ENCODE assay signal across 9 mouse cellular contexts in genomic region chr11:71749671-71750070, GRCm38 (mm10). TPM values are rescaled to one million over a fixed set of nuclear protein-coding genes. Genes with fewer than 3 reads are reported as not detected.
DNase-seq lines count a peak whose midpoint lies in the region; ATAC-seq lines count a peak whose summit lies in the region.
"Had no signal": no experiment of that assay in that cellular context is flagged by ENCODE, and none has a peak within 500 bp of the region (broad histone marks: within the 10 kb centered on the region; RNA-seq: fewer than 3 reads in every experiment).

TSS of gene Wscd1 (plus strand) at chr11:71749920.

- H3K27ac ChIP-seq in heart, embryonic 11.5 days (ENCODE audit: low read depth, low read length), result no peak within 1 kb of the TSS
- no peak within 1 kb of the TSS for H3K27ac ChIP-seq in forebrain, embryonic 11.5 days (ENCODE audit: low read depth, low read length)
- H3K27ac ChIP-seq: macrophage had no signal

- peaks cover 35% of the 10 kb centered on the region for H3K27me3 ChIP-seq in heart, embryonic 11.5 days (ENCODE audit: control insufficient read depth, insufficient read depth, low read length)
- H3K27me3 ChIP-seq in forebrain, embryonic 11.5 days (ENCODE audit: control insufficient read depth, insufficient read depth, low read length), result no peaks in the 10 kb centered on the region

- peak within 1 kb of the TSS; percentile 98 for H3K4me2 ChIP-seq in heart, embryonic 11.5 days
- peak within 1 kb of the TSS; percentile 94 for H3K4me2 ChIP-seq in forebrain, embryonic 11.5 days (ENCODE audit: low read depth, low read length, severe bottlenecking)

- H3K9me3 ChIP-seq in heart, embryonic 11.5 days (replicated peaks; ENCODE audit: control insufficient read depth, low read length), result no peaks in the 10 kb centered on the region
- no peaks in the 10 kb centered on the region for H3K9me3 ChIP-seq in forebrain, embryonic 11.5 days (ENCODE audit: control insufficient read depth, low read length)

- no peaks in the 10 kb centered on the region for H3K36me3 ChIP-seq in heart, embryonic 11.5 days (ENCODE audit: control insufficient read depth, insufficient read depth, low read length)
- no peaks in the 10 kb centered on the region for H3K36me3 ChIP-seq in forebrain, embryonic 11.5 days (ENCODE audit: control insufficient read depth, insufficient read depth, low read length)

- no peak for ATAC-seq in heart, embryonic 11.5 days (replicated peaks; ENCODE audit: insufficient number of reproducible peaks, low FRiP score, low TSS enrichment)
- peak; percentile 14; the same call in 1 of the 2 replicates for ATAC-seq in forebrain, embryonic 11.5 days (replicated peaks; ENCODE audit: low FRiP score)

- H3K9ac ChIP-seq in heart, embryonic 11.5 days (ENCODE audit: low read depth, low read length), result peak within 1 kb of the TSS; percentile 64; the same call in 1 of the 2 replicates
- peak within 1 kb of the TSS; percentile 86 for H3K9ac ChIP-seq in forebrain, embryonic 11.5 days (ENCODE audit: low read length)

- peak within 1 kb of the TSS; percentile 67 for H3K4me3 ChIP-seq in heart, embryonic 11.5 days (ENCODE audit: low read depth, low read length)
- peak within 1 kb of the TSS; percentile 88 for H3K4me3 ChIP-seq in forebrain, embryonic 11.5 days (ENCODE audit: low read depth, low read length)

- 22% methylated on average over 5 of the region's 5 CpGs for WGBS in heart, embryonic 11.5 days (ENCODE audit: insufficient replicate concordance)
- WGBS in forebrain, embryonic 11.5 days, result 4% methylated on average over 5 of the region's 5 CpGs

- H3K4me1 ChIP-seq in heart, embryonic 11.5 days (ENCODE audit: control insufficient read depth, insufficient read depth, low read length), result no peaks in the 10 kb centered on the region
- peaks cover 13% of the 10 kb centered on the region for H3K4me1 ChIP-seq in forebrain, embryonic 11.5 days (replicated peaks; ENCODE audit: control insufficient read depth, insufficient read depth, low read length)

- no peak for DNase-seq in heart, adult 8-10 months (ENCODE audit: low spot score)
- DNase-seq in ZHBTc4 (ENCODE audit: low read depth, low spot score), result peak; percentile 38
- peak; percentile 66 for DNase-seq in forebrain, embryonic 11.5 days (ENCODE audit: low spot score)
- DNase-seq in kidney, postnatal 14 days, result peak; percentile 29
- DNase-seq in lung, postnatal 14 days, result peak; percentile 22
- peak; percentile 57 to 73 for DNase-seq in thymus, postnatal 36 days
- no peak for DNase-seq in Muller cell, postnatal 12 days (ENCODE audit: inconsistent ontology term)

RNA-seq across cellular contexts. Expression of gene Wscd1, which starts in this region (rescaled TPM):
- polyA plus RNA-seq in heart, embryonic 11.5 days (2014; fragmentation: Nextera tagmentation; extraction: Ambion mirVana), result 1.8 and 1.9 TPM in 2 replicates
- total RNA-seq in heart, adult 8-10 months (2022), result 1 to 10 TPM; 7.7 to 9.5 (median 8.7) TPM
- polyA plus RNA-seq in forebrain, embryonic 11.5 days (2014; fragmentation: Nextera tagmentation; extraction: Ambion mirVana), result 48.7 and 60.9 TPM in 2 replicates
- polyA plus RNA-seq: macrophage had no signal

Comparison
In these comparisons a context has a peak if more than half of its experiments do, and no peak if none do; other contexts are left out.
1. RNA of gene Wscd1 (polyA plus RNA-seq): 48.7 to 60.9 TPM in forebrain, embryonic 11.5 days; 1.8 to 1.9 TPM in heart, embryonic 11.5 days; every median in the first group is over 10 times any median in the second.
2. DNase-seq: peak in ZHBTc4 (single experiment), forebrain, embryonic 11.5 days (single experiment), kidney, postnatal 14 days (single experiment), lung, postnatal 14 days (single experiment) and thymus, postnatal 36 days (2 of 2); none in heart, adult 8-10 months (single experiment) and Muller cell, postnatal 12 days (single experiment).